Mouse (Mus musculus): ENCODE results near the gene Hdc. TPM values are rescaled to one million over a fixed set of nuclear protein-coding genes. Genes with fewer than 3 reads are reported as not detected.

The Hdc gene
- polyA plus RNA-seq (2015; fragmentation: Nextera tagmentation; extraction: Ambion mirVana): 3.0 TPM in 2 replicates

DNA sequence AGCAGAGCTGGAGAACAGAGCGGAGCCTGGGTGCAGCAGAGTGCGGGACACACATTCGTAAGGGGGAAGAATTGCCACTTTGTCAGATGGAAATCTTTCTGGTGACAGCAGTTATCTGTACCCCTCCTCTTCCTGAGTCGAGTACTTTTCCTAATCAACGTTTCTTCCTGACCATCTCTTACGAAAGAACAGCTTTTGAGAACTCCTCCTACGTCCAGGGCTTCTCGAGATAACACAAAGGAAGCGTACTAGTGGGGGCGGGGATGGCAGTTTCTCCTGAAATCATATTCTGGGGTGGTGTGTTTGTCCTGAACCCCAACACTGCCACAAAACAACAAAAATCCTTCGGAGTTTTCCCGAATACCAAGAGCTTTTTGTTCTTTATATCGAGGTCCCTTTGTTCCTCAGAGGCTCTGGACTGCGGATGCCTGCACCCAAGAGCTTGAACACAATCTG, at the start of gene Hdc:
Gene Hdc, minus strand, starts transcription at position 51 of the 456 bp plus-strand sequence.
- H3K4me1 ChIP-seq (replicated peaks): no peaks in the 10 kb centered on the region
- no peak for ATAC-seq
- H3K36me3 ChIP-seq: no peaks in the 10 kb centered on the region
- 70% methylated on average over 14 of the region's 14 CpGs for WGBS
- no peaks in the 10 kb centered on the region for H3K9me3 ChIP-seq
- no peaks in the 10 kb centered on the region for H3K27me3 ChIP-seq (replicated peaks)
- no peak within 1 kb of the TSS for H3K27ac ChIP-seq
- no peak within 1 kb of the TSS for H3K9ac ChIP-seq
- H3K4me2 ChIP-seq (replicated peaks): no peak within 1 kb of the TSS
- H3K4me3 ChIP-seq (replicated peaks): no peak within 1 kb of the TSS

DNA sequence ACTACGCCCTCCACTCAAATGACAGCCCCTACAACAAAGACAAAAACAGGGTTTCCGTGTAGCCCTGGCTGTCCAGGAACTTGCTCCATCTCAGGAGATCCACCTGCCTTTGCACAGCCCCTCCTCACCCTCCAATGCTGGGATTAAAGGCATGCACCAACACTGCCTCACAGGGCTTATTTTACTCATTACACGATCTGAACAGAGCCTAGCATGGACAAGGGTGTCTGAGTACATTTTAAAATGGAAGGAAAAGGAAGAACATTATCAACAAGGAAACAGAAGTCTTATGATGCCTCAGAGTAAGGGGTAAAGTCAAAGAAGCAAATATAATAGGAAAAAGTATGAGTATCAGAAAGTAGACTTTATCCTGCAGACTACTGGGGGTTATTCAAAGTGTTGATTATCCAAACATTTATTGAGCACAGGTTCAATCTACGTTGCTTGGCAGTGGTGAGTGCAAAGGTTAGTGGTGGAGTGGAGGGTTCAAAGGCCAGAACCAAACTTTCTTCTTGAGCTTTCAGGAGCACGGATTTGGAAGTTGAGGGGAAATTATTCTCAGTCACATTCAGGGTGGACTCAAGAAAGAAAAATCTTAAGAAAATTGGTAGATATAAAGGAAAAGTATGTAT, 49.6 kb upstream of the Hdc start:
- no peaks in the 10 kb centered on the region; the same call in 1 of the 2 replicates for H3K4me1 ChIP-seq (replicated peaks)
- H3K27me3 ChIP-seq (replicated peaks): no peaks in the 10 kb centered on the region
- H3K9ac ChIP-seq: no peak overlapping the region
- ATAC-seq: peak; percentile 86
- H3K36me3 ChIP-seq: no peaks in the 10 kb centered on the region; the same call in 1 of the 2 replicates
- H3K9me3 ChIP-seq: no peaks in the 10 kb centered on the region
- peak overlapping the region; percentile 18 for H3K27ac ChIP-seq
- WGBS: 81% methylated on average over 5 of the region's 5 CpGs
- H3K4me2 ChIP-seq (replicated peaks): no peak overlapping the region
- no peak overlapping the region for H3K4me3 ChIP-seq (replicated peaks)

DNA sequence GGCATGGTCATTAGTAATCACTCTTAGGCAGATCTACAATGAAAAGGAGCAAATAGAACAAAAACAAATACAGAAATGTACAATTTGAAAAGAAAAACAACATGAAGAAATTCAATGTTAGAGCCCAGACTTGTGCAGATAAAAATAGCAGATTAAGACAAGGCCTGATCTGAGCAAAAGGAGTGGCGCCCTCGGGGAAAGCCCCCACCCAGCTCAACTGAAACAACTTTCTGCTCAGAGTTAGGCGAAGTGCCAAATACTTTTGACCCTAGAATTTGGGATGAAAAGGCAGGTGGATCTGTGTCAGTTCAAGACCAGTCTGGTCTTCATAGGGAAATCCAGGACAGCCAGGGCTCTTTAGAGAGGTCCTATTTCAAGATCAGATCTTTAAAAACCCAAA, 46.9 kb upstream of the Hdc start:
- Histone ChIP-seq H3K4me2 (replicated peaks) (no peak overlapping the region), H3K4me3 (replicated peaks) (no peak overlapping the region), H3K27me3 (replicated peaks) (no peaks in the 10 kb centered on the region), H3K4me1 (replicated peaks) (no peaks in the 10 kb centered on the region), H3K9me3 (no peaks in the 10 kb centered on the region), H3K27ac (no peak overlapping the region), H3K36me3 (no peaks in the 10 kb centered on the region; the same call in 1 of the 2 replicates), H3K9ac (no peak overlapping the region)
- ATAC-seq: no peak
- WGBS: 91% methylated on average over 3 of the region's 3 CpGs

DNA sequence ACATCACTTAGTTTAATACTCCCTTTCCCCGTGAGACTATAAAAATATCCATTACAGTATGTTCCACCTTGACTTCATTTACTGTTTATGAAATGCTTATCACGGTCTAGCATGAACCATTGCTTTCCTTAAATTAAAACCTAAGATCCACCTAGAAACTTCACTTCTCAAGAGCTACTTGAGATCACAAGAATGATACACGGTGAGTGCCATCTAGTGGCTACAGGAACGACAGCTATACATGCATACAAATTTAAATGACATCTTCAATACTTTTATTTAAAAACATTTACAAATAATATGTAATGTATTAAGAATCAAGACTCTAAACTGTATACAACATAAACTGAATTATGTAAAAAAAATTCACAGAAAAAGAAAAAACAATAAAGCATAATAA, 44.4 kb upstream of the Hdc start:
- H3K9me3 ChIP-seq: no peaks in the 10 kb centered on the region
- H3K4me2 ChIP-seq (replicated peaks): no peak overlapping the region
- H3K9ac ChIP-seq: no peak overlapping the region
- H3K27me3 ChIP-seq (replicated peaks): no peaks in the 10 kb centered on the region
- 61% methylated on average over 4 of the region's 4 CpGs for WGBS
- H3K4me3 ChIP-seq (replicated peaks): no peak overlapping the region
- no peak overlapping the region for H3K27ac ChIP-seq
- no peak for ATAC-seq
- H3K4me1 ChIP-seq (replicated peaks): no peaks in the 10 kb centered on the region
- H3K36me3 ChIP-seq: no peaks in the 10 kb centered on the region

DNA sequence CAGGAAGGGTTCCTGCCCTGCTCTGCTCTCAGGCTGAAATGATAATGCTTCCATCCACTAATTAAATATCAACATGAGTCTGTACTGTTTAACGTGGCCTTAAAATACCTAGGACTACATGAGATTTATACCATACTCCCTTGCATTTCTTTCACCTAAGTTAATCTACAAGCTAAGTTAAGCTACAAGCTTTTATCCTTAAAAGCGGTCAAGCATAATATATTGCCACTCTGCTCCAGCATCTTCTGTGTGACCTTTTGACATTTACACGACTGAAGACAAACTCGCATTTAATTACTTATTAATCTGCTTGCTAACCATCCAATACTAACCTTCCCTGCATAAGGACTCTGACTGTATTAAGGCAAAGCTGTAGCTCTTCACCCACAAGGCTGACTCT, 33.8 kb upstream of the Hdc start:
- Histone ChIP-seq H3K4me2 (replicated peaks) (no peak overlapping the region), H3K27me3 (replicated peaks) (no peaks in the 10 kb centered on the region), H3K9me3 (no peaks in the 10 kb centered on the region), H3K4me1 (replicated peaks) (no peaks in the 10 kb centered on the region), H3K4me3 (replicated peaks) (no peak overlapping the region), H3K9ac (no peak overlapping the region), H3K36me3 (peaks cover 5% of the 10 kb centered on the region; the same call in 1 of the 2 replicates), H3K27ac (no peak overlapping the region)
- ATAC-seq: no peak
- 78% methylated on average over 4 of the region's 4 CpGs for WGBS

DNA sequence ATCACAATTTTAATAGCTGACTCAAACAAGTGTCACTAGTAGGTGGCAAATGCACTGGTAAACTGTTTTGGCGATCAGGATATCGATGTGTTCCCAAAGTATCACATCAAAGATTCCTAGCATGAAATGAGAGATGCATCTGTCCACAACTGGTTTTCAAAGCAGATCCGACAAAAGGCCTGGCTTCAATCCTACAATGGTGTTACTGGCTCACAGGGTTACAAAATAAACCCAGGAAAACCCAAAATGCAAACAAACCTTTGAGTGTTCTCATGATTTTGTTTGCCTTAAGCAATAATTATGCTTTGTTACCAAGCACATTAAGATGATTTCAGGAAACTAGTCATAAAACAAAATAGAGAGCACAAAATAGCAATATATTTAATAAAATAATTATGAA, 28.7 kb upstream of the Hdc start:
- peaks cover 24% of the 10 kb centered on the region for H3K36me3 ChIP-seq
- H3K4me1 ChIP-seq (replicated peaks): no peaks in the 10 kb centered on the region
- H3K9ac ChIP-seq: no peak overlapping the region
- H3K4me2 ChIP-seq (replicated peaks): no peak overlapping the region
- ATAC-seq: no peak
- no peak overlapping the region for H3K27ac ChIP-seq
- no peaks in the 10 kb centered on the region for H3K9me3 ChIP-seq
- no peak overlapping the region for H3K4me3 ChIP-seq (replicated peaks)
- 91% methylated on average over 3 of the region's 3 CpGs for WGBS
- H3K27me3 ChIP-seq (replicated peaks): no peaks in the 10 kb centered on the region

DNA sequence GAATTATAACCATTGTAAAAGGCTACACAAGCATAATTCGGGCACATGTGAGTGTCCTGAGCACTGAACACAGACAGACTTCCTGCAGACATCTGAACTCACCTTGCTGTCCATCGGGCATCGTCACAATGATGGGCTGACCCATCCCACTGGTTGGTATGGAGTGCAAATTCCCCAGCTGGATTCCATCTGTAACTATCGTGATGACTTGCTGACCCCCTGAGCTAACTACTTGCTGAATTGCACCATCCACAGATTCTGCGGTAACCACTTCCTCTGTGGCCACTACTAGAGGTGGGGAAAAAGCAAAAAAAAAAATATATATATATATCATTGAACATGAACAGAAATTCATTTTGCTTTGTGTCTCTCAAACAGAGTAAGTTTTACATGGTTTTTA, 27.4 kb upstream of the Hdc start:
- no peaks in the 10 kb centered on the region for H3K9me3 ChIP-seq
- H3K9ac ChIP-seq: no peak overlapping the region
- no peak overlapping the region for H3K27ac ChIP-seq
- H3K4me1 ChIP-seq (replicated peaks): no peaks in the 10 kb centered on the region
- no peak overlapping the region for H3K4me3 ChIP-seq (replicated peaks)
- 91% methylated on average over 5 of the region's 5 CpGs for WGBS
- no peaks in the 10 kb centered on the region for H3K27me3 ChIP-seq (replicated peaks)
- no peak for ATAC-seq
- H3K36me3 ChIP-seq: peaks cover 24% of the 10 kb centered on the region
- no peak overlapping the region for H3K4me2 ChIP-seq (replicated peaks)

DNA sequence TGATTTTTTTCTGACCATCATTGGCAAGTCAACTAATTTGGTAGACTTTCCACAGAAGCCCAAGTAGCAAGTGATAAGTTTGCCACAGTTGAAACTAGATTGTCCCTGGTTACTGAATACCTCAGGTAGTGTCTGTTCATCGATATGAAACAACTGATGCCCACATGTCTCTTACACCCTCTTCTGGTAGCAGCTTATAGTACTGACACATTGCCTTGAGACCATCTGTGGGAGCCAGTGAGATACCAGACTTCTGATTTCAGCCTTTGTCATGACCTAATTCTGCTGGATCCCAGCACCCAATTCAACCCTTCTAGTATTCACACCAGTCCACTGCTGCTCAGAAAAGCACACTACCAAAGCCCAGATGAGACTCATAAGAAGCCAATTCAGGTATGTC, 25.7 kb upstream of the Hdc start:
- Histone ChIP-seq H3K4me1 (replicated peaks) (no peaks in the 10 kb centered on the region), H3K4me2 (replicated peaks) (no peak overlapping the region), H3K36me3 (peaks cover 30% of the 10 kb centered on the region), H3K9ac (no peak overlapping the region), H3K27me3 (replicated peaks) (no peaks in the 10 kb centered on the region), H3K4me3 (replicated peaks) (no peak overlapping the region), H3K27ac (no peak overlapping the region), H3K9me3 (no peaks in the 10 kb centered on the region)
- 89% methylated on average over 1 of the region's 1 CpGs for WGBS
- ATAC-seq: no peak

DNA sequence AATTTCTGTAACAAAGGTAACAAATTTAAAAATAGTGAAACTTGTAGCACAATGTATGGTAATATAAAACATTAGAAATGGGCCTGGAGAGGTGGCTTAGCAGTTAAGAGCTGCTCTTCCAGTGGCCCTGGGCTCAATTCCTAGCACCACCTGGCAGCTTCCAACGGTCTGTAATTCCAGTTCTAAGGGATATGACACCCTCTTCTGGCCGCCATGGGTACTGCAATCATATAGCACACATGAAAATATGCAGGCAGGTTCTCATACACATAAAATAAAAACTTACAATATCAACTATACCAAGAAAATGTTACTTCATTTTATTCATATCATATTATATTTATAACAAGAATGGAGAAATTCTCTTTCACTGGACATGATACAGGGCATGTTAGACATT, 21.2 kb upstream of the Hdc start:
- no peak overlapping the region for H3K4me2 ChIP-seq (replicated peaks)
- 92% methylated on average over 2 of the region's 2 CpGs for WGBS
- H3K27me3 ChIP-seq (replicated peaks): no peaks in the 10 kb centered on the region
- H3K27ac ChIP-seq: no peak overlapping the region
- ATAC-seq: no peak
- peaks cover 22% of the 10 kb centered on the region for H3K36me3 ChIP-seq
- no peaks in the 10 kb centered on the region for H3K9me3 ChIP-seq
- no peak overlapping the region for H3K4me3 ChIP-seq (replicated peaks)
- H3K4me1 ChIP-seq (replicated peaks): no peaks in the 10 kb centered on the region
- no peak overlapping the region for H3K9ac ChIP-seq

DNA sequence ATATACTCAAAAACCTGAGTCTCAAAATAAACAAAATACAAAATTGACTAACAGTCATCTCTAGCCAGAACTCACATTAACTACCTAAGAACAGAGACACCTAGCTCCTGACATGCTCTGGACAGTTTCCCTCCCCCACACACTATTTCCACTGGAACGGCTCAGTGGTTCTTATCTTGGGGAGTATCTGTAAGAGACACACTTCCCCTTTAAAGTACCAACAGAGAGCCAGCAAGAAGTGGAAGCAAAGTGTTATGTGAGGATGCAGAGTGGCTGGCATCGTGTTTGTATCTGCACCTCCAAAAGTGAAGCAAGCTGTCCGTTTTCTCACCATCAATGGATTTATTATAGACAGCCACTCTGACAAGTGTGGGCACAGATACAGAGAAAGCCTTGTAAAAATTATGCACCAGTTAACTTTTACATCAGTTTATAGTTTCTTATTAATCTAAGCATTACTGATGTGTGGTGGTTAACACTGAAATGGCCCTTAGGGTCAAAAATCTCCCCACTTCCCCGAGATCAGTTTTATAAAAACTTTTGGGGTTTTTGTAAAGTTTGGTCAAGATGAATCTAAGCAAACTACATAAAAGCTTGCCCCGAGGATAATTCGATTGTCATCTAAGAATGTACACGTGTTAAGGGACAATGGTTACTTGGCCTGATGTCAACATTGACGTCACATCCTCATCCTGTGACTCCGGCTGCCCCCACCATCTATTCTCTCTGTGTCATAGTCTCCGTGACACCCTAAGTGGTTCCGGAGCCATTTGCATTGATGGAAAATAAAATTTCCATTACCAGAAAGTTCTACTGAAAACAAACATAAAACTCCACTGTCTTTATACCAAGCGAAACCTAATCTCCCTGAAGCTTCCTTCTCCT, 17.1 kb upstream of the Hdc start:
- Histone ChIP-seq H3K4me2 (replicated peaks) (no peak overlapping the region), H3K27ac (no peak overlapping the region), H3K4me3 (replicated peaks) (no peak overlapping the region), H3K9me3 (no peaks in the 10 kb centered on the region), H3K9ac (no peak overlapping the region), H3K4me1 (replicated peaks) (no peaks in the 10 kb centered on the region), H3K36me3 (peaks cover 12% of the 10 kb centered on the region), H3K27me3 (replicated peaks) (no peaks in the 10 kb centered on the region)
- no peak for ATAC-seq
- 78% methylated on average over 12 of the region's 12 CpGs for WGBS

DNA sequence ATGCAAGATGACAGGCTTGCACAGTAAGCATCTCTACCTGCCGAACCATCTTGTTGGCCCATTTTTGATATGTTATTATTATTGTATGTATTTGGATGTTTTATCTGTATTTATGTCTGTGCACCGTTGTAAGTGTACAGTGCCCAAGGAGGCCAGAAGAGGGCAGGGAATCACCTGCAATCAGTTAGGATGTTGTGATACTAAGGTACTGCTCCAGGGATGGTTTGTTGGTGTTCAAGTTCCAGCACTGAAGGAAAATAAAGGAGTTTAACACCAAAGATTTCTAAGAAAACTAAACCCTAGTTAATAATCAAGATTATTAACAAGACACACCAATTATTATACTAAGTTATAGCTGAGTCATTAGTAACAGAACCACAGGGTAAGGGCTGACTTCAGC, 14.1 kb upstream of the Hdc start:
- ATAC-seq: no peak
- H3K9ac ChIP-seq: no peak overlapping the region
- no peaks in the 10 kb centered on the region for H3K27me3 ChIP-seq (replicated peaks)
- H3K9me3 ChIP-seq: no peaks in the 10 kb centered on the region
- H3K4me2 ChIP-seq (replicated peaks): no peak overlapping the region
- peaks cover 1% of the 10 kb centered on the region; the same call in 1 of the 2 replicates for H3K36me3 ChIP-seq
- no peaks in the 10 kb centered on the region for H3K4me1 ChIP-seq (replicated peaks)
- WGBS: 86% methylated on average over 2 of the region's 2 CpGs
- no peak overlapping the region for H3K27ac ChIP-seq
- H3K4me3 ChIP-seq (replicated peaks): no peak overlapping the region

DNA sequence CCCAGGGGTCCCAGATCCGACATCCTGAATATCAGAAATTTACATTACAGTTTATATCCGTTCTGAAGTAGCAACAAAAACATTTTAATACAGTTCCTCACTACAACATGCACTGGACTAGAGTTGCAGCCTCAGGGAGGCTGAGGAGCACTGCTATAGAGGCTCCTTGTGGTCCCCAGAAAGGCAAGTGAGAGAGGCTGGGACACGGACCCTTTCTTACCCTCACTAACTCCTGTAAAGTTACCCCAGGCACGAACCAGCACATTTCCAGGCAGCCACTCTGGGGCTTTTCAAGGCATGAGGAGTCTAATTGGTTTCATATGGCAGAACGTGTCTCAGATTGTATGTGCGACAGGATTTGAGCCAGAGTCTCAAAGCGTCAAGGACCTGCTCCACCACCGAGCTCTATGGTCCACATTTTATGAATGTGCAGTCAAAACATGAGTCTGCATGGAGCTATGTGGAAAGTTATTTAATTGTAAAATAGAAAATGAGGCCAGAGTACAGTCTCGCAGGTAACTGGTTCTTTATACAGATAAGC, 9.4 kb upstream of the Hdc start:
- 88% methylated on average over 9 of the region's 9 CpGs for WGBS
- no peaks in the 10 kb centered on the region for H3K27me3 ChIP-seq (replicated peaks)
- H3K4me1 ChIP-seq (replicated peaks): no peaks in the 10 kb centered on the region

More for the DNA sequence above, 9.4 kb upstream of the Hdc start:
- Histone ChIP-seq H3K9me3 (no peaks in the 10 kb centered on the region), H3K27ac (no peak overlapping the region), H3K4me2 (replicated peaks) (no peak overlapping the region), H3K36me3 (no peaks in the 10 kb centered on the region), H3K9ac (no peak overlapping the region), H3K4me3 (replicated peaks) (no peak overlapping the region)
- no peak for ATAC-seq

All from intestine, embryonic 15.5 days (tissue).